Mouse (Mus musculus) myocyte (in vitro differentiated cells): ENCODE measurements around the gene Ank3.

Experiments used
- E2F4 ChIP-seq: IDR thresholded peaks from one replicate; pipeline ENCODE4 v1.6.1; 2011; ENCODE audit warnings: mild to moderate bottlenecking, control low read depth, moderate library complexity; ENCODE audit not compliant: insufficient read depth
- POLR2A ChIP-seq: IDR thresholded peaks from one replicate; pipeline ENCODE4 v1.6.1; 2011; ENCODE audit warnings: low read depth, mild to moderate bottlenecking, control low read depth, moderate library complexity; ENCODE audit not compliant: insufficient read length

DNA sequence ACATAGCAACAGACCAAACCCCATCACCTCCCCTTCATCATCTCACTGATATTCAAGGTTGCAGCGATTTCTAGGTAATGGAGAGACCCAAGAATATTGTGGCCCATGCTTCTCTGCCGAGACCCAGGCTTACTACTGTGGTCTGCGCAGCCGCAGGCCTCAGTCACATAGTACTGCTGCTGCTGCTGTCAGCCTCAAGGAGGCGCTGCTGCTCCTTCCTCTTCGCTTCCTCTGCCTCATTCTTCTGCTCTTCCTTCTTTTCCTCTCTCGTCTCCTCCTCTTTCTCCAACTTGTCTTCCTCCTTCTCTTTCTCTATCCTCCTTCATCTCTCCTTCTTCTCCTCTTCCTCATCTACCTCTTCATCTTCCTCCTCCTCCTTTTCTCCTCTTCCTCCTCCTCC is 23.4 kb upstream of the Ank3 start:
- no peak for TF ChIP-seq E2F4
- TF ChIP-seq POLR2A: no peak
